Mouse (Mus musculus): Measurements from ENCODE around the gene Lrig3.

DNA sequence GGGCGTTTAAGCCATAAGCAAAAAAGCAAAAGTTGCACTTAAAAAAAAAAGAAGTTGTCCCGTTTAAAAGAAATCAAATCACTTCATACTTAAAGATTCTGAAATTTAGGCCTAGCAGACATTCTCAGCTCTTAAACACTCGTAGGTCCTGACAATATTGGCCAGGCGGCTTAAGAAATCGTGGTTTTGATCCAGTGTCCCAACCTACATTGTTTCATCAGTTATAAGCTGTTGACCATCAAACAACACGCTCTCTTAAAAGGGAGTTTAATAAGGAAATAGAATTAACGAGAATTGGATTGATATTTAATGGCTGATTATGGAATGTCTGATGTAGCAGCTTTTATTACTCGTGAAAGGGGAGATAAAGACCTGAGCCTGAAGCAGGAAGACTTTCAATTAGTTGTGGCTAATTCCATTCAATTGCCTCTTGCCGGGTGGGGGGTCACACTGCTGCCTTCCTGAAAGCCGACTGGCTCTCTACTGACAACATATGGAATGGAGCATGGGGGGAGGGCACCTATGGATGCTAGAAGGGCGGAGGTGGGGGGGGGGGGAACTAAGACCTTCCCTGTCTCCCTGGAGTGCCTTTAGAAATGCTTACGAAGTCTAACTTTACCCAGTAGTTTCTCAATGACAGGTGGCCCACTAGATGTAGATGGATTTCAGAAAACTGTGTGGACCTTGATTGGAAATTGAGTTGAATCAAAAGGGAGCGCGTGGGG is 1.6 kb downstream of the Lrig3 start:
- TF ChIP-seq POLR2A (IDR thresholded peaks at IDR 0.05; ENCODE audit: borderline replicate concordance, insufficient read depth, low read length) (no peak), CTCF (IDR thresholded peaks at IDR 0.05; ENCODE audit: borderline replicate concordance, insufficient read depth, low read depth, low read length) (no peak)

All from cerebellum, adult 2 months (tissue).